Mouse (Mus musculus) bone marrow macrophage, adult 2 months (primary cell): ENCODE data around the gene Ptgds. TPM values are rescaled to one million over a fixed set of nuclear protein-coding genes. Genes with fewer than 3 reads are reported as not detected.

Experiments used
- H3K27ac ChIP-seq: 2 replicates; pipeline ENCODE4 v1.5.1; 2012; ENCODE audit warnings: low read depth, low read length; ENCODE audit not compliant: insufficient read depth
- H3K4me1 ChIP-seq: 2 replicates; pipeline ENCODE4 v1.6.1; 2012; ENCODE audit warnings: low read length; ENCODE audit not compliant: control insufficient read depth, insufficient read depth
- H3K4me3 ChIP-seq: 2 replicates; pipeline ENCODE4 v1.5.1; 2012; ENCODE audit warnings: mild to moderate bottlenecking, low read length, moderate library complexity; ENCODE audit not compliant: insufficient read depth
- CTCF ChIP-seq: IDR thresholded peaks from 2 replicates; pipeline ENCODE4 v1.5.1; 2012; ENCODE audit warnings: low read depth, mild to moderate bottlenecking, low read length, moderate library complexity
- POLR2A ChIP-seq: IDR thresholded peaks from 2 replicates; pipeline ENCODE4 v1.6.1; 2012; ENCODE audit warnings: mild to moderate bottlenecking, low read depth, low read length, borderline replicate concordance
- polyA plus RNA-seq: library from polyadenylated mRNA; stranded (reverse); fragments of >200 nt; gene quantifications from 2 replicates; pipeline ENCODE4 v1.2.4, GENCODE M21; 2012; ENCODE audit not compliant: missing spikeins, insufficient read depth, insufficient read length

Gene Ptgds
- polyA plus RNA-seq, 1 experiment = not detected

DNA sequence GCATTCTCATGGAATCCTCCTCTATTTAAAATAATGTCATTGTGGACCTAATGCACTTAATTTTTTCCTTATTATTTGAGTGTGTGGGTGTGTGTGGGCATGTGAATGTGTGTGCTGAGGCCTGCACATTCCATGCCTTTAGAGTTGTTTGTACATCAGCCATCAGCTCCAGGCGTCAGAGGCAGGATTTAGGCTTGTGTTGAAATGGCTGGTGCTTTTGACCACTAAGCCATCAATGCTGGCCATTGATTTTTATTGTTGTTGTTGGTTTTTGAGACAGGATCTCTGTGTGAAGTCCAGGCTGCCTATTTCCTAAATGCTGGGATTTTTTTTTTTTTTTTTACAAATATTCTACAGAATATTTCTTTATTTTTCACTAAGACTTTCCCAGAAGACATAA is 16.9 kb downstream of the Ptgds start:
- TF ChIP-seq CTCF = no peak
- no peak for TF ChIP-seq POLR2A
- Histone ChIP-seq H3K27ac (no peak overlapping the region), H3K4me3 (no peak overlapping the region), H3K4me1 (peaks cover 5% of the 10 kb centered on the region)

- H3K4me3 ChIP-seq = no peak overlapping the region
- H3K27ac ChIP-seq = no peak overlapping the region
- TF ChIP-seq CTCF = no peak
- no peak for TF ChIP-seq POLR2A
- H3K4me1 ChIP-seq = peaks cover 5% of the 10 kb centered on the region
Measured at GRCm38 (mm10) chr2:25450853-25451647, 18.8 kb downstream of the Ptgds start.

- H3K4me1 ChIP-seq = no peaks in the 10 kb centered on the region
- TF ChIP-seq CTCF (no peak), POLR2A (no peak)
- no peak overlapping the region for H3K27ac ChIP-seq
- no peak overlapping the region for H3K4me3 ChIP-seq
Measured at GRCm38 (mm10) chr2:25442682-25443081, 27.2 kb downstream of the Ptgds start.

DNA sequence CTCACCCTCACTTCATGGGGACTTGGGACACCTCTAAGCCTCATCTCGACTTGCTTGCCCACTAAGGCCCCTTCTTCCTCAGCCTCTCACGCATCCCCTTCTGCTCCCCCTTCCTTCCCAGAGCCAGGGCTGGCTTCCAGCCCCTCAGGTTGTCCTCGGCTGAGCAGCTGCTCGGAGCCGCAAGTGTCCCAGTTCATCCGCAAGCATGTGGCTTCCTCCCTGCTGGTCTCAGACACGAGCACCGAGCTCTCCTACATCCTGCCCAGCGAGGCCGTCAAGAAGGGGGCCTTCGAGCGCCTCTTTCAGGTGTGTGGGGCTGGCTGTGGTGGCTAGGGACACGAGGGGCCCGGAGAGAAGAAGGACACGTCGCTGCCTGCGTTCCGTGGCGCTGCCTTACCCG is 28.8 kb downstream of the Ptgds start:
- no peak overlapping the region for H3K4me3 ChIP-seq
- H3K27ac ChIP-seq = no peak overlapping the region
- TF ChIP-seq POLR2A = no peak
- no peak for TF ChIP-seq CTCF
- no peaks in the 10 kb centered on the region for H3K4me1 ChIP-seq

- no peak overlapping the region for H3K4me3 ChIP-seq
- H3K4me1 ChIP-seq = no peaks in the 10 kb centered on the region
- TF ChIP-seq CTCF (no peak), POLR2A (no peak)
- no peak overlapping the region for H3K27ac ChIP-seq
Measured at GRCm38 (mm10) chr2:25436286-25436820, 33.5 kb downstream of the Ptgds start.

GRCm38 (mm10) chr2:25434292-25434691 is 35.6 kb downstream of the Ptgds start:
- TF ChIP-seq POLR2A = no peak
- no peak for TF ChIP-seq CTCF
- Histone ChIP-seq H3K4me1 (no peaks in the 10 kb centered on the region), H3K4me3 (no peak overlapping the region), H3K27ac (no peak overlapping the region)

DNA sequence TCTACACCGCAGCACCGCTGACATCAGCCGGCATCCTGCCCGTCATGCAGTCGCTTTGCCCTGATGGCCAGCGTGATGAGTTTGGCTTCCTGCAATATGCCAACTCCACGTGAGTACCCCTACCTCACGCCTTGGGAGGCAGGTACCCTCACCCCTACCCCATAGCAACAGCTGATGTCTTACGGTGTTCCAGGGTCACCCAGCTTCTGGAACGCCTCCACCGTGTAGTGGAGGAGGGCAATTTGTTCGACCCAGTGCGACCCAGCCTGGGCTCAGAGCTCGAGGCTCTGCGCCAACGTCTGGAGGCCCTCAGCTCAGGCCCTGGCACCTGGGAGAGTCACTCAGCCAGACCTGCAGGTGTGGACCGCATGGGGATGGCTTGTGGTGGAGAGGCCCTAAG is 36.7 kb downstream of the Ptgds start:
- peaks cover 1% of the 10 kb centered on the region; the same call in 1 of the 2 replicates for H3K4me1 ChIP-seq
- TF ChIP-seq CTCF = no peak
- no peak for TF ChIP-seq POLR2A
- no peak overlapping the region for H3K27ac ChIP-seq
- H3K4me3 ChIP-seq = no peak overlapping the region

GRCm38 (mm10) chr2:25432326-25433098 is 37.3 kb downstream of the Ptgds start:
- peaks cover 3% of the 10 kb centered on the region; the same call in 1 of the 2 replicates for H3K4me1 ChIP-seq
- no peak overlapping the region for H3K4me3 ChIP-seq
- no peak for TF ChIP-seq POLR2A
- no peak for TF ChIP-seq CTCF
- H3K27ac ChIP-seq = no peak overlapping the region

GRCm38 (mm10) chr2:25431308-25431855 is 38.5 kb downstream of the Ptgds start:
- H3K27ac ChIP-seq = no peak overlapping the region
- TF ChIP-seq CTCF (no peak), POLR2A (no peak)
- peaks cover 7% of the 10 kb centered on the region for H3K4me1 ChIP-seq
- no peak overlapping the region for H3K4me3 ChIP-seq
